Mouse (Mus musculus): ENCODE results near the gene Lefty1. TPM values are rescaled to one million over a fixed set of nuclear protein-coding genes. Genes with fewer than 3 reads are reported as not detected.
"Not testable (repeated sequence)": the region's sequence is repeated elsewhere in the genome, so short reads cannot be mapped to it uniquely, and the experiment has no call there.

The Lefty1 gene
- polyA plus RNA-seq (2011; ENCODE audit: insufficient read length, low read depth, missing spikeins): 2.5 and 2.7 TPM in 2 replicates

- Histone ChIP-seq H3K4me3 (ENCODE audit: insufficient read depth, low read length) (no peak within 1 kb of the TSS), H3K4me1 (ENCODE audit: control insufficient read depth, insufficient read depth, low read length) (peaks cover 9% of the 10 kb centered on the region; the same call in 1 of the 2 replicates), H3K27ac (ENCODE audit: insufficient read depth, low read length) (no peak within 1 kb of the TSS)
- TF ChIP-seq POLR2A (IDR thresholded peaks at IDR 0.05; ENCODE audit: low read depth, low read length): no peak
- no peak for TF ChIP-seq CTCF (IDR thresholded peaks at IDR 0.05; ENCODE audit: borderline replicate concordance, insufficient read depth, low read length)
Observed at GRCm38 (mm10) chr1:180934467-180935419, at the start of gene Lefty1. Lefty1 (plus strand) TSS chr1:180935022.

- Histone ChIP-seq H3K27ac (ENCODE audit: insufficient read depth, low read length) (no peak overlapping the region), H3K4me1 (ENCODE audit: control insufficient read depth, insufficient read depth, low read length) (peaks cover 7% of the 10 kb centered on the region; the same call in 1 of the 2 replicates), H3K4me3 (ENCODE audit: insufficient read depth, low read length) (no peak overlapping the region)
- TF ChIP-seq POLR2A (IDR thresholded peaks at IDR 0.05; ENCODE audit: low read depth, low read length) (no peak), CTCF (IDR thresholded peaks at IDR 0.05; ENCODE audit: borderline replicate concordance, insufficient read depth, low read length) (no peak)
Observed at GRCm38 (mm10) chr1:180888556-180889042, 46.2 kb upstream of the Lefty1 start.

- peaks cover 7% of the 10 kb centered on the region; the same call in 1 of the 2 replicates for H3K4me1 ChIP-seq (ENCODE audit: control insufficient read depth, insufficient read depth, low read length)
- no peak overlapping the region for H3K4me3 ChIP-seq (ENCODE audit: insufficient read depth, low read length)
- no peak overlapping the region for H3K27ac ChIP-seq (ENCODE audit: insufficient read depth, low read length)
- TF ChIP-seq POLR2A (IDR thresholded peaks at IDR 0.05; ENCODE audit: low read depth, low read length): no peak
Observed at GRCm38 (mm10) chr1:180889172-180889571, 45.6 kb upstream of the Lefty1 start.

DNA sequence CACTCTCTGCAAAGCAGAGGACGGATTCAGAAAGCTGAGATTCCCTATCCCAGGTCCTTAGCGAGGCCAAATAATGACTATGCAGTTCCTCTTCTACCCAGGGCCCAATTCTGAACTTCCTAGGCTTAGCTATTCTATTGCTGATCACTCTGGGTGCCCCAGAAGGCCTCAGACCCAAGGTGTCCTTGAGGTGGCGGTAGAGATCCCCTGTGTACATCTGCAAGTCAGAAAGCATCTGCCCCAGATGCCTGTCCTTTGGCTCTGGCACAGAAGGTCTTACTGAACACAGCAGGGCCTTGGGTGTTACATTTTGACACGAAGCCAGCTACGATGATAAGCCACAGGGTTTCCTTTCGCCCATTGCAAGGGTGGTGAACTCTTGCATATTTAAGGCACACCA lies 45.0 kb upstream of the Lefty1 start:
- no peak for TF ChIP-seq POLR2A (IDR thresholded peaks at IDR 0.05; ENCODE audit: low read depth, low read length)
- TF ChIP-seq CTCF (IDR thresholded peaks at IDR 0.05; ENCODE audit: borderline replicate concordance, insufficient read depth, low read length): no peak
- H3K4me1 ChIP-seq (ENCODE audit: control insufficient read depth, insufficient read depth, low read length): peaks cover 7% of the 10 kb centered on the region; the same call in 1 of the 2 replicates
- H3K4me3 ChIP-seq (ENCODE audit: insufficient read depth, low read length): no peak overlapping the region
- no peak overlapping the region for H3K27ac ChIP-seq (ENCODE audit: insufficient read depth, low read length)

DNA sequence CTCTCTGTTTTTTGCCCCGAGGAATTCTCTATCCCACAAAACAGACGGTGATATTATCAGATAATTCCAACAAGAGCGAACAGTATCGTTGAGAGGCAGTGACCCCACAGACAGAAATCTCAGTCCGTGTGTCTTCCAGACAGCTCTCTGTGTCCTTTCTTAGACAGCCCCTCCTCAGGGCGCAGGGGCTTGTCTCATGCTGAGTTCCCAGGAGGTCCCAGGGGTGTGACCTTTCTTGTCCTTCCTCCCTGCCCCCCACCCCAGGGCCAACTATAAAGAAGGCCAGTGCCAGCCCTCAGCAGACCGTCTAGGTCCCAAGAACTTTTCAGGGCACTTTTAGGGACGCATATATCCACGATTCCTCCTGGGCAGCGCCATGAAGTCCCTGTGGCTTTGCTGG lies 42.0 kb upstream of the Lefty1 start, which contains the start of gene Lefty2:
TSS of gene Lefty2 (plus strand) at position 301 of the 400 bp plus-strand sequence.
- TF ChIP-seq POLR2A (IDR thresholded peaks at IDR 0.05; ENCODE audit: low read depth, low read length) (no peak), CTCF (IDR thresholded peaks at IDR 0.05; ENCODE audit: borderline replicate concordance, insufficient read depth, low read length) (no peak)
- H3K4me3 ChIP-seq (ENCODE audit: insufficient read depth, low read length): no peak within 1 kb of the TSS
- no peak within 1 kb of the TSS for H3K27ac ChIP-seq (ENCODE audit: insufficient read depth, low read length)
- peaks cover 7% of the 10 kb centered on the region; the same call in 1 of the 2 replicates for H3K4me1 ChIP-seq (ENCODE audit: control insufficient read depth, insufficient read depth, low read length)

DNA sequence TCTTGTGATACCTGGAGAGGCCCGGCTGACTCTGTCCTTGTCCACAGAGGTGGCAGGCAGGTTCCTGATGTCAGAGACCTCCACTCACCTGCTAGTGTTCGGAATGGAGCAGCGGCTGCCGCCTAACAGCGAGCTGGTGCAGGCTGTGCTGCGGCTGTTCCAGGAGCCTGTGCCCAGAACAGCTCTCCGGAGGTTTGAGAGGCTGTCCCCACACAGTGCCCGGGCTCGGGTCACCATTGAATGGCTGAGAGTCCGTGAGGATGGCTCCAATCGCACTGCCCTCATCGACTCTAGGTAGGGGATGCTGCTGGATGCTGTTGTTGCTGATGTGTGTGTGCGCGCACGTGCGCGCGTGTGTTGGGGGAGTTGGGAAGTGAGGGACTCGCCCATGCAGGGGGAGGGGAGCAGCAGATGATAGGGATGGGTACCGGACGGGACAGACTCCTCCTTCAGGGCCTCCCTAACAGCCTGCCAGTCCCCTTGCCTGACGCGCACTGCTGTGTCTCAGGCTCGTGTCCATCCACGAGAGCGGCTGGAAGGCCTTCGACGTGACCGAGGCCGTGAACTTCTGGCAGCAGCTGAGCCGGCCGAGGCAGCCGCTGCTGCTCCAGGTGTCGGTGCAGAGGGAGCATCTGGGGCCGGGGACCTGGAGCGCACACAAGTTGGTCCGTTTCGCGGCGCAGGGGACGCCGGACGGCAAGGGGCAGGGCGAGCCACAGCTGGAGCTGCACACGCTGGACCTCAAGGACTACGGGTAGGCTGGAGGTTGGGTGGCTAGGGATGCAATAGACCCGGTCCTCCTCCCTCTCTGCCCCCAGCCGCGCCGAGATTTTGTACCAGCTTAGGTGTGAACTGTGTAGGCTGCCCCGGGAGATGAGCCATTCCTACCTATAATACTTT lies 40.5 kb upstream of the Lefty1 start:
- H3K4me1 ChIP-seq (ENCODE audit: control insufficient read depth, insufficient read depth, low read length); H3K27ac ChIP-seq (ENCODE audit: insufficient read depth, low read length); H3K4me3 ChIP-seq (ENCODE audit: insufficient read depth, low read length): not testable (repeated sequence)

GRCm38 (mm10) chr1:180901107-180901506 lies 33.7 kb upstream of the Lefty1 start:
- peaks cover 3% of the 10 kb centered on the region; the same call in 1 of the 2 replicates for H3K4me1 ChIP-seq (ENCODE audit: control insufficient read depth, insufficient read depth, low read length)
- H3K27ac ChIP-seq (ENCODE audit: insufficient read depth, low read length): no peak overlapping the region
- H3K4me3 ChIP-seq (ENCODE audit: insufficient read depth, low read length): no peak overlapping the region
- TF ChIP-seq CTCF (IDR thresholded peaks at IDR 0.05; ENCODE audit: borderline replicate concordance, insufficient read depth, low read length) (no peak), POLR2A (IDR thresholded peaks at IDR 0.05; ENCODE audit: low read depth, low read length) (no peak)

GRCm38 (mm10) chr1:180902915-180903314 lies 31.9 kb upstream of the Lefty1 start:
- TF ChIP-seq CTCF (IDR thresholded peaks at IDR 0.05; ENCODE audit: borderline replicate concordance, insufficient read depth, low read length): no peak
- no peak for TF ChIP-seq POLR2A (IDR thresholded peaks at IDR 0.05; ENCODE audit: low read depth, low read length)
- no peak overlapping the region for H3K4me3 ChIP-seq (ENCODE audit: insufficient read depth, low read length)
- no peak overlapping the region for H3K27ac ChIP-seq (ENCODE audit: insufficient read depth, low read length)
- peaks cover 3% of the 10 kb centered on the region; the same call in 1 of the 2 replicates for H3K4me1 ChIP-seq (ENCODE audit: control insufficient read depth, insufficient read depth, low read length)

GRCm38 (mm10) chr1:180903666-180904038 lies 31.2 kb upstream of the Lefty1 start:
- no peak overlapping the region for H3K27ac ChIP-seq (ENCODE audit: insufficient read depth, low read length)
- no peak overlapping the region for H3K4me3 ChIP-seq (ENCODE audit: insufficient read depth, low read length)

More at GRCm38 (mm10) chr1:180903666-180904038, 31.2 kb upstream of the Lefty1 start:
- TF ChIP-seq CTCF (IDR thresholded peaks at IDR 0.05; ENCODE audit: borderline replicate concordance, insufficient read depth, low read length): no peak
- no peak for TF ChIP-seq POLR2A (IDR thresholded peaks at IDR 0.05; ENCODE audit: low read depth, low read length)
- peaks cover 3% of the 10 kb centered on the region; the same call in 1 of the 2 replicates for H3K4me1 ChIP-seq (ENCODE audit: control insufficient read depth, insufficient read depth, low read length)

Data from embryonic fibroblast, embryonic 13.5 days (primary cell).